Mouse (Mus musculus) C2C12 (cell line): ENCODE data around the gene Bbs5.

Experiments
- CTCF ChIP-seq: IDR thresholded peaks from one replicate; pipeline ENCODE4 v1.5.1; 2011; ENCODE audit not compliant: control insufficient read depth, insufficient read depth, insufficient read length
- FOSL1 ChIP-seq: IDR thresholded peaks from one replicate; pipeline ENCODE4 v1.8.0; 2011; ENCODE audit warnings: mild to moderate bottlenecking, low read length; ENCODE audit not compliant: poor library complexity, insufficient read depth, severe bottlenecking
- MAX ChIP-seq: IDR thresholded peaks from one replicate; pipeline ENCODE4 v1.6.1; 2011; ENCODE audit warnings: mild to moderate bottlenecking, control low read depth
- MYOD1 ChIP-seq: IDR thresholded peaks from one replicate; pipeline ENCODE4 v1.6.1; 2011; ENCODE audit warnings: low read depth; ENCODE audit not compliant: control insufficient read depth, insufficient read length

- TF ChIP-seq CTCF (no peak), MAX (no peak), MYOD1 (no peak), FOSL1 (no peak)
Observed at GRCm38 (mm10) chr2:69644968-69645617, 1.9 kb upstream of the Bbs5 start.
